Mouse (Mus musculus): ENCODE measurements at regions not wholly inside any gene's neighbourhood (a gene's known extent, or its start where the extent isn't known, plus 50 kb on each side); places are given as distances from the start of the nearest gene placed in this dataset.

DNA sequence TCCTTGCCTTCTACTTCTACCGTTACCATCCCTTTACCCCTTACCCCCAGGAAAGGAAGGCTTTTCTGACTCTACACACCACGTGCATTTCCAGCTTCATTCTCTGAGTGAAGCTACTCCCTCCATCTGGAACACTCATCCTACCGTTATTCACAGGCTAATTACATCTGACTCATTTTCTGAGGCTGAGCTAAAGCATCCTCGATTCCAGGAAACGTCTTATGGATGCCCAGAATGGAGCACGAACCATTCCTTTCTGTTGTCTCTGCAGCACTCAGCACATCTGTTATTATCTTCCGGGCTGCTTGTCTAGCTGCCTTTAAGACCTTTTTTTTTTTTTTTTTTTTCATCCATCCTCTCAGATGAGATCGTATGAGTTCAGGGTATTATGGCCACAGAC, 112.5 kb upstream of the Btg1 start:
- ATAC-seq = no peak
- H3K9me3 ChIP-seq = no peaks in the 10 kb centered on the region
- H3K4me3 ChIP-seq (replicated peaks) = no peak overlapping the region
- H3K36me3 ChIP-seq = no peaks in the 10 kb centered on the region
- H3K27me3 ChIP-seq (replicated peaks) = no peaks in the 10 kb centered on the region
- H3K27ac ChIP-seq = no peak overlapping the region
- no peak overlapping the region for H3K9ac ChIP-seq
- no peaks in the 10 kb centered on the region for H3K4me1 ChIP-seq (replicated peaks)
- 80% methylated on average over 8 of the region's 8 CpGs for WGBS
- H3K4me2 ChIP-seq (replicated peaks) = no peak overlapping the region

- Histone ChIP-seq H3K9me3 (no peaks in the 10 kb centered on the region), H3K27ac (no peak overlapping the region), H3K27me3 (replicated peaks) (no peaks in the 10 kb centered on the region), H3K9ac (no peak overlapping the region), H3K4me2 (replicated peaks) (no peak overlapping the region), H3K4me1 (replicated peaks) (no peaks in the 10 kb centered on the region), H3K4me3 (replicated peaks) (no peak overlapping the region), H3K36me3 (no peaks in the 10 kb centered on the region)
- WGBS = 55% methylated on average over 10 of the region's 10 CpGs
- peak; percentile 96 for ATAC-seq
Measured at GRCm38 (mm10) chr10:96515164-96515922, 101.5 kb upstream of the Btg1 start.

GRCm38 (mm10) chr10:96515923-96516258, 100.9 kb upstream of the Btg1 start:
- H3K4me1 ChIP-seq (replicated peaks) = no peaks in the 10 kb centered on the region
- no peak overlapping the region for H3K4me2 ChIP-seq (replicated peaks)
- no peaks in the 10 kb centered on the region for H3K27me3 ChIP-seq (replicated peaks)
- WGBS = 71% methylated on average over 2 of the region's 2 CpGs
- peak; percentile 16; the same call in 1 of the 2 replicates for ATAC-seq
- H3K9ac ChIP-seq = no peak overlapping the region
- no peaks in the 10 kb centered on the region for H3K36me3 ChIP-seq
- H3K9me3 ChIP-seq = no peaks in the 10 kb centered on the region
- H3K4me3 ChIP-seq (replicated peaks) = no peak overlapping the region
- H3K27ac ChIP-seq = no peak overlapping the region

- no peak overlapping the region for H3K27ac ChIP-seq
- 76% methylated on average over 3 of the region's 3 CpGs for WGBS
- no peaks in the 10 kb centered on the region for H3K36me3 ChIP-seq
- H3K4me1 ChIP-seq (replicated peaks) = 0 out of 2 replicates have a peak, but pooled peaks cover 3% of the 10 kb centered on the region
- no peaks in the 10 kb centered on the region for H3K9me3 ChIP-seq
- no peak for ATAC-seq
- H3K9ac ChIP-seq = no peak overlapping the region
- no peak overlapping the region for H3K4me2 ChIP-seq (replicated peaks)
- H3K27me3 ChIP-seq (replicated peaks) = no peaks in the 10 kb centered on the region
- H3K4me3 ChIP-seq (replicated peaks) = no peak overlapping the region
Measured at GRCm38 (mm10) chr10:96519411-96519810, 97.4 kb upstream of the Btg1 start.

GRCm38 (mm10) chr10:96520995-96521760, 95.6 kb upstream of the Btg1 start:
- no peaks in the 10 kb centered on the region for H3K36me3 ChIP-seq
- no peak overlapping the region for H3K4me3 ChIP-seq (replicated peaks)
- H3K4me1 ChIP-seq (replicated peaks) = 0 out of 2 replicates have a peak, but pooled peaks cover 3% of the 10 kb centered on the region
- H3K4me2 ChIP-seq (replicated peaks) = no peak overlapping the region
- no peaks in the 10 kb centered on the region for H3K27me3 ChIP-seq (replicated peaks)
- H3K9ac ChIP-seq = no peak overlapping the region
- ATAC-seq = no peak
- WGBS = 82% methylated on average over 8 of the region's 8 CpGs
- H3K9me3 ChIP-seq = no peaks in the 10 kb centered on the region
- no peak overlapping the region for H3K27ac ChIP-seq

DNA sequence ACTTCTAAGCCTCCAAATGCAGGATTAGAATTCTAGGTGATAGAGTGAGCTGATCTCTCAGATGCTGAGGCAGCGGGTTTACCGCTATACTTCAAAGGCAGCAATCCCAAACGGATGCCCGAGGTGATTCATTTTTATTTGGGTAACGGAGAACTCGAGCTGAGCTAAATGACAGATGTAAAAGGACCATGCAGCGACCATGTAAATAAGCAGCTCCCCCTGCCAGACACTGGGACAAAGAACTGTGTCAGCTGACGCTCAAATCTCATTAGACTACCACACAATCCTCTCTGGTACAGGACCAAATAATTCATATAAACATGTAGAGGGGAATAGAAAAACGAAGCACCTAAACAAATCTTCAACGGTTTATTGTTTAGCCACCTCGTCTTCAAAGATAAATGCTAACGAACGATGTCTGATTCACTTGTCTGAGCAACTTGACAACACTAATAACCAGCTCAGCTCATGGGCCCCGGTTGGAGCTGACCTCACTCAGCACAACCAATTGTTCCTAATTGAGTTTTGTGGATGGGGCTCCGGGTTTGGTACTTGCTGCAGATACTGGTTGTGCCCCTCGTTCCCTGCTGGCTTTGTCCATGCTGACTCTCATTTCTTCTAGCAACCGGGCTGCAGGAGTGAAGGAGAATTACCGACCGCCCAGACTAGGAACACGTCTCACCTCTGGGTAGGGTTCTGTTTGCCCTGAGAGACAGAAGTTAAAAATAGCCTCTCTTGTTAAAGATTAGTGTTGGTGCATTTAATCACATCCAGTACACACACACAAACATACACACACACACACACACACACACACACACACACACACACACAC, 92.6 kb upstream of the Btg1 start:
- H3K27me3 ChIP-seq (replicated peaks) = no peaks in the 10 kb centered on the region
- no peak overlapping the region for H3K4me2 ChIP-seq (replicated peaks)
- no peaks in the 10 kb centered on the region for H3K9me3 ChIP-seq
- H3K27ac ChIP-seq = no peak overlapping the region
- 38% methylated on average over 20 of the region's 20 CpGs for WGBS
- no peak for ATAC-seq
- H3K4me3 ChIP-seq (replicated peaks) = no peak overlapping the region
- H3K4me1 ChIP-seq (replicated peaks) = 0 out of 2 replicates have a peak, but pooled peaks cover 3% of the 10 kb centered on the region
- no peak overlapping the region for H3K9ac ChIP-seq
- no peaks in the 10 kb centered on the region for H3K36me3 ChIP-seq

DNA sequence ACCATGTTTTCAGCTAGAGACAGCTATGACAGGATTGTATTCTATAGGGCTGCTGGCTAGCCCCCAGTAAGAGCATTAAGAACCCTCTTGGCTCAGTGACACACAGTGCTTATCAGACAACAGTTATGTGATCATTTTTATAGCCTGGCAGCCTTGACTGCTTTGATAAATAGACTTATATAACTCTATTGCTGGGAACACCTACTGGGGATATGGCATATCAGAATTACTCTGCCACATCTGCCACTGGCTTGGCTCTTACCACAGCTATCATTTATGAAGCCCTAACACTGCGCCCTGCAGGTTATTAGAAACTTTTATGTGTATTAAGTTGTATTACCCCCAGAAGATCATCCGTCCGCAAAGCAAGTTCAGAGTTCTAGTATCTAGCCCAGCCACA, 88.9 kb upstream of the Btg1 start:
- Histone ChIP-seq H3K4me1 (replicated peaks) (0 out of 2 replicates have a peak, but pooled peaks cover 3% of the 10 kb centered on the region), H3K9me3 (no peaks in the 10 kb centered on the region), H3K4me2 (replicated peaks) (no peak overlapping the region), H3K9ac (no peak overlapping the region), H3K36me3 (no peaks in the 10 kb centered on the region), H3K4me3 (replicated peaks) (no peak overlapping the region), H3K27ac (no peak overlapping the region), H3K27me3 (replicated peaks) (no peaks in the 10 kb centered on the region)
- 82% methylated on average over 3 of the region's 3 CpGs for WGBS
- peak; percentile 47; the same call in 1 of the 2 replicates for ATAC-seq

DNA sequence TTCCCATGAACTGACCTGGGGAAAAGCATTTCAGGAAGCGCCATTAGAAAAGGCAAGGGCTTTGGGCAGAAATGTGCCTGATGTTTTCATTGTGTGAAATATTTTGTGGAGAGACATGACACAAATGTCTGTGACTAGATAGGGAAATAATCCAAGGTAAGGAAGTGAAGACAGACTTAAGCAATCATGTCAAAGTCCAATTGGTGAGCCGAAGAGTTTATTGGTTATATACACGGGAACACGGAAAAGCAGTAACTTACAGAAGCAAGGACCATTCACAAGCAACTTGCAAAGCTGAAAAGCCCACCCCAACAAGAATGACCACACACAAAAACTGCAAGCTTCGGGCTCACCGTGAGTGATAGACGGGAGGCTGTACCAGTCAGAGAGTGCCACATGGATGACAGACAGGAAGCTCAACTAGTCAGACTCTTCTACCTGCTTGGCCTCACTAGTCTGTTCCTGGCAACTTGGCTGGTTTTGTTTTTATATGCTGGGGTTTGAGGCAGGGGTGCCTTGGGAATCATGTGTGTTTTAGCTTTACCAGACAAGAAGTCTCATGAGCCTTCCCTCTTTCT, 82.2 kb upstream of the Btg1 start:
- Histone ChIP-seq H3K9ac (no peak overlapping the region), H3K27ac (no peak overlapping the region), H3K4me1 (replicated peaks) (no peaks in the 10 kb centered on the region), H3K4me2 (replicated peaks) (no peak overlapping the region), H3K4me3 (replicated peaks) (no peak overlapping the region), H3K27me3 (replicated peaks) (no peaks in the 10 kb centered on the region), H3K36me3 (no peaks in the 10 kb centered on the region), H3K9me3 (no peaks in the 10 kb centered on the region)
- ATAC-seq = 0 out of 2 replicates have a peak, but pooled peaks have one; percentile 47
- WGBS = 72% methylated on average over 7 of the region's 7 CpGs

- no peak overlapping the region for H3K27ac ChIP-seq
- no peak overlapping the region for H3K9ac ChIP-seq
- H3K4me3 ChIP-seq (replicated peaks) = no peak overlapping the region
- H3K27me3 ChIP-seq (replicated peaks) = no peaks in the 10 kb centered on the region
- no peaks in the 10 kb centered on the region for H3K4me1 ChIP-seq (replicated peaks)
- no peak overlapping the region for H3K4me2 ChIP-seq (replicated peaks)
- H3K36me3 ChIP-seq = no peaks in the 10 kb centered on the region
- ATAC-seq = no peak
- no peaks in the 10 kb centered on the region for H3K9me3 ChIP-seq
- 47% methylated on average over 9 of the region's 9 CpGs for WGBS
Measured at GRCm38 (mm10) chr10:96535461-96535860, 81.3 kb upstream of the Btg1 start.

GRCm38 (mm10) chr10:96540828-96541227, 76.0 kb upstream of the Btg1 start:
- Histone ChIP-seq H3K27me3 (replicated peaks) (no peaks in the 10 kb centered on the region), H3K4me3 (replicated peaks) (no peak overlapping the region), H3K9me3 (no peaks in the 10 kb centered on the region), H3K4me2 (replicated peaks) (no peak overlapping the region), H3K4me1 (replicated peaks) (no peaks in the 10 kb centered on the region), H3K9ac (no peak overlapping the region), H3K36me3 (no peaks in the 10 kb centered on the region), H3K27ac (no peak overlapping the region)
- WGBS = 97% methylated on average over 2 of the region's 2 CpGs
- no peak for ATAC-seq

DNA sequence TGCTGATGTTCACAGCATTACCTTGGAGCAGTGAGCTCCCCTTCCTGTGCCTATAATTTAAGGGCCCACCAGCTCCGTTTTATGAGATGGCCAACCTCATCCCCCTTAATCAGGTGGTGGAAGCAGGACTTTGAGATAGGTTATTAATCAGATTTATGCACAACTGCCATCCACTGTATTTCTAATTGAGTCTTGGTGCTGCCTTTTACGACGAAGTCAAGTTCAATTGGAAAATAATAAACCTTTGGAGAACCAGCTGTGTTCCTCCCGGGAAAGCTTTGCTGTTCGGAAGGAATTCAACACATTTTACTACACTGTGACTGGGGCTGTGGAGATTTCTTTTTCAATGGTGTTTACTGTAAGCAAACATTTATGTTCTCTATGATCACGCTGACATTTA, 71.5 kb upstream of the Btg1 start:
- Histone ChIP-seq H3K4me2 (replicated peaks) (no peak overlapping the region), H3K9ac (no peak overlapping the region), H3K36me3 (no peaks in the 10 kb centered on the region), H3K27ac (no peak overlapping the region), H3K9me3 (no peaks in the 10 kb centered on the region), H3K4me3 (replicated peaks) (no peak overlapping the region), H3K27me3 (replicated peaks) (no peaks in the 10 kb centered on the region), H3K4me1 (replicated peaks) (0 out of 2 replicates have a peak, but pooled peaks cover 3% of the 10 kb centered on the region)
- no peak for ATAC-seq
- 52% methylated on average over 6 of the region's 6 CpGs for WGBS

Data from intestine, embryonic 15.5 days (tissue).